Mouse (Mus musculus) bone marrow macrophage, adult 2 months (primary cell): ENCODE data around the gene Rps6kc1.

ENCODE experiments used
- CTCF ChIP-seq: IDR thresholded peaks from 2 replicates; pipeline ENCODE4 v1.5.1; 2012; ENCODE audit warnings: low read depth, mild to moderate bottlenecking, low read length, moderate library complexity
- POLR2A ChIP-seq: IDR thresholded peaks from 2 replicates; pipeline ENCODE4 v1.6.1; 2012; ENCODE audit warnings: mild to moderate bottlenecking, low read depth, low read length, borderline replicate concordance

DNA sequence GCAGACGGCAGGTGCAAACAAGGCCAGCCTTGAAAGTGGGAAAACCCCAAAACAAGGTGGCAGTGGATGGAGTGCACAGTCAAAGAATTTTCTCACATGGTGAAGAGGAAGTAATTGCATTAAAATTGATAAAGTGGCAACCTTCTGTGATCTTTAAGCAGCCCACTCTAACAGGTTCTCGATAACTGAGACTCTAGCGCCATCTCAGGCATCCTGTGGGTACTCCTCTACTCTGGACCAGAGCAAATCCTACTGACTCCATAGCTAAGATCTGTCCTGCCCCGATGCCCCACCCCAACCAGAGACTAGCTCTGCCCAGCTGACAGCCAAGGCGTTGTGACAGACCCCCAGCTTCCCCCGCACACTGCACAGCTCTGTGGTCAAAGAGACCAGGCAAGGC lies 101.2 kb downstream of the Rps6kc1 start:
- TF ChIP-seq CTCF (no peak), POLR2A (no peak)
